Mouse (Mus musculus): ENCODE results near the gene Trap1.

DNA sequence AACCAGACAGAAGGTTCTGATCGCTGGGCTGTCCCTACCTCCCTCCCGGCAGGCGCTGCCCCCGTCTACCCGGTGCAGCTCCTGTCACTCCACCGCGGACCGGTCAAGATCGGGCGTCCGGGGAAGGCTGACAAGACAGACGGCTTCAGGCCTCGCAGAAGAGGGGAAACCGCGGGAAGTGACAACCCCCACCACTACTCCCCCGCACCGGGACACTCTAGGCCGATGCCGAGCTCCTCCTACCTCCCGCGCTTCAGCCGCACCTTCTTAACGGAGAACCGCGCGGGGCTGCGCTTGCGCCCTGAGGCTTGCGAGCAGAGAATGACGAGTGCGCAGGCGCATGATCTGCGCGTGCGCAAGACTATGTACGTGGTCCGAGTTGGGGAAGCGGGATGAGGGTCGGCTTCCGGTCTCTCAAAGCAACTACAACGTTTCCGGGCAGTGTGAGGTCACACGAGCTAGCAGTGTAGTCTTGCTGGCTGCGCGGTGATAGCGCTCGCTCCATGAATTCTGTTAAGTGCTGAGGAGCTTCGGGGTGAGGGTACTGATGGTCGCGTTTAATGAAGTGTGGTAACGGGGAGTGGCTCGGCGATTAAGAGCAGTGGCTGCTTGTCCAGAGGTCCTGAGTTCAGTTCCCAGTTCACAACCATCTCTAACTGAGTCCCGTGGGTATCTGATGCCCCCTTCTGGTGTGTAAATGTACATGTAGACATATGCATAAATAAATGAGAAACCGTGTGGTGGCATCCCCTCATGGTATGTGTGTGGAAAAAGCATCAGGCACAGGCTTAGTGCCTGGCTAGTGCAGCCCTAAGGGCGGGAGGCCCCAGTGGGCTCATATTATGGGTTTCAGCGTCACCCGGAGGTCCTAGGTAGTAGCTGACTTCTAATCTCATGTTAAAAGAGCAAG lies 73.9 kb downstream of the Trap1 start, which contains the start of gene Slx4:
- TF ChIP-seq POLR2A (IDR thresholded peaks at IDR 0.05; ENCODE audit: extremely low read depth, insufficient read depth, low read length) (peak; percentile 93), CTCF (IDR thresholded peaks at IDR 0.05; ENCODE audit: extremely low read depth, insufficient read depth, low read length) (no peak)

Measured in cortical plate, adult 2 months (tissue).